Comparison of ENCODE assay signal across 16 mouse cellular contexts in genomic region chr3:58487121-58487520, GRCm38 (mm10). TPM values are rescaled to one million over a fixed set of nuclear protein-coding genes. Genes with fewer than 3 reads are reported as not detected.
A peak's percentile ranks its signal among the peaks of the same experiment; 100 is the strongest.
DNase-seq lines count a peak whose midpoint lies in the region; ATAC-seq and TF ChIP-seq lines count a peak whose summit lies in the region.
"Had no signal": no experiment of that assay in that cellular context is flagged by ENCODE, and none has a peak within 500 bp of the region (broad histone marks: within the 10 kb centered on the region; RNA-seq: fewer than 3 reads in every experiment).

No protein-coding gene starts in this region.

- H3K36me3 ChIP-seq in kidney, postnatal 0 days (ENCODE audit: insufficient read depth, low read length), result no peaks in the 10 kb centered on the region
- H3K36me3 ChIP-seq in MEL (ENCODE audit: control insufficient read depth in 1 of 2, insufficient read depth in 2 of 2, low read length in 2 of 2), result no peaks in the 10 kb centered on the region; a peak in 1 of 4 replicates
- H3K36me3 ChIP-seq in forebrain, embryonic 11.5 days (ENCODE audit: control insufficient read depth, insufficient read depth, low read length), result no peaks in the 10 kb centered on the region
- no peaks in the 10 kb centered on the region for H3K36me3 ChIP-seq in forebrain, embryonic 10.5 days (replicated peaks)
- H3K36me3 ChIP-seq: forebrain, embryonic 15.5 days; heart, embryonic 12.5 days; hindbrain, embryonic 13.5 days; limb, embryonic 10.5 days had no signal

- TF ChIP-seq CTCF in kidney, postnatal 0 days (IDR thresholded peaks at IDR 0.05; ENCODE audit: low read depth), result peak; percentile 19; the same call in 1 of the 2 replicates
- TF ChIP-seq CTCF in MEL (IDR thresholded peaks at IDR 0.05 in 2 of 3, conservative IDR thresholded peaks at IDR 0.05 in 1 of 3; ENCODE audit: control insufficient read depth in 1 of 3, insufficient read depth in 1 of 3, low read depth in 2 of 3, low read length in 3 of 3, poor library complexity in 1 of 3, severe bottlenecking in 1 of 3), result peak; percentile 51 to 54 (median 54)

- H3K79me2 ChIP-seq in MEL (ENCODE audit: control insufficient read depth, insufficient read depth, low read length, poor library complexity), result no peaks in the 10 kb centered on the region

- H3K27me3 ChIP-seq in kidney, postnatal 0 days (ENCODE audit: insufficient read depth, low read length), result no peaks in the 10 kb centered on the region
- no peaks in the 10 kb centered on the region for H3K27me3 ChIP-seq in MEL (ENCODE audit: control insufficient read depth in 1 of 2, insufficient read depth in 2 of 2, low read length in 2 of 2)
- H3K27me3 ChIP-seq in forebrain, embryonic 11.5 days (ENCODE audit: control insufficient read depth, insufficient read depth, low read length), result no peaks in the 10 kb centered on the region
- H3K27me3 ChIP-seq in forebrain, embryonic 10.5 days (ENCODE audit: poor library complexity, severe bottlenecking), result no peaks in the 10 kb centered on the region
- H3K27me3 ChIP-seq: forebrain, embryonic 15.5 days; heart, embryonic 12.5 days; hindbrain, embryonic 13.5 days; megakaryocyte, embryonic 14.5 days had no signal

- H3K4me3 ChIP-seq in kidney, postnatal 0 days (replicated peaks; ENCODE audit: low read depth, low read length), result no peak overlapping the region
- no peak overlapping the region for H3K4me3 ChIP-seq in MEL (ENCODE audit: control insufficient read depth in 1 of 2, insufficient read depth in 1 of 2, low read depth in 2 of 2, low read length in 2 of 2)
- no peak overlapping the region for H3K4me3 ChIP-seq in forebrain, embryonic 11.5 days (ENCODE audit: low read depth, low read length)
- no peak overlapping the region for H3K4me3 ChIP-seq in forebrain, embryonic 10.5 days
- H3K4me3 ChIP-seq: forebrain, embryonic 15.5 days; heart, embryonic 12.5 days; hindbrain, embryonic 13.5 days; limb, embryonic 10.5 days; megakaryocyte, embryonic 14.5 days had no signal

- H3K4me1 ChIP-seq in kidney, postnatal 0 days (replicated peaks; ENCODE audit: insufficient read depth, low read length), result no peaks in the 10 kb centered on the region
- H3K4me1 ChIP-seq in MEL (ENCODE audit: control insufficient read depth in 1 of 2, insufficient read depth in 2 of 2, low read length in 2 of 2), result peaks cover 0 to 2% of the 10 kb centered on the region in 2 experiments; a peak in 1 of 4 replicates
- no peaks in the 10 kb centered on the region for H3K4me1 ChIP-seq in forebrain, embryonic 11.5 days (replicated peaks; ENCODE audit: control insufficient read depth, insufficient read depth, low read length)
- H3K4me1 ChIP-seq in forebrain, embryonic 10.5 days, result no peaks in the 10 kb centered on the region
- H3K4me1 ChIP-seq: forebrain, embryonic 15.5 days; heart, embryonic 12.5 days; hindbrain, embryonic 13.5 days; limb, embryonic 10.5 days had no signal

- WGBS in kidney, postnatal 0 days, result 80% methylated on average over 3 of the region's 3 CpGs
- 75% methylated on average over 3 of the region's 3 CpGs for WGBS in forebrain, embryonic 11.5 days
- 69% methylated on average over 3 of the region's 3 CpGs for WGBS in forebrain, embryonic 10.5 days

- H3K9me3 ChIP-seq in kidney, postnatal 0 days (replicated peaks; ENCODE audit: low read length), result no peaks in the 10 kb centered on the region
- no peaks in the 10 kb centered on the region for H3K9me3 ChIP-seq in MEL (replicated peaks; ENCODE audit: insufficient read depth, low read length)
- H3K9me3 ChIP-seq in forebrain, embryonic 11.5 days (ENCODE audit: control insufficient read depth, low read length), result no peaks in the 10 kb centered on the region
- H3K9me3 ChIP-seq in forebrain, embryonic 10.5 days, result no peaks in the 10 kb centered on the region
- H3K9me3 ChIP-seq: forebrain, embryonic 15.5 days; heart, embryonic 12.5 days; hindbrain, embryonic 13.5 days; limb, embryonic 10.5 days had no signal

- TF ChIP-seq POLR2A in MEL (IDR thresholded peaks at IDR 0.05; ENCODE audit: control insufficient read depth in 1 of 2, insufficient read depth in 1 of 2, low read depth in 1 of 2, low read length in 2 of 2, poor library complexity in 1 of 2), result no peak

- DNase-seq in kidney, postnatal 0 days (ENCODE audit: low spot score), result no peak
- DNase-seq in kidney, adult 11 months, result no peak
- peak; percentile 9 for DNase-seq in CD4-positive helper T cell, adult 2 months (ENCODE audit: low read depth, low spot score)
- peak; percentile 55 for DNase-seq in MEL (ENCODE audit: low read depth, low spot score)
- DNase-seq in forebrain, embryonic 11.5 days (ENCODE audit: low spot score), result no peak
- no peak for DNase-seq in forebrain, embryonic 10.5 days (ENCODE audit: extremely low spot score, low spot score)
- DNase-seq: cerebellum, adult 18-20 months; gastrocnemius, postnatal 36 days; layer of hippocampus, adult 9-11 months; thymus, adult 18-20 months had no signal

- TF ChIP-seq RAD21 in MEL (IDR thresholded peaks at IDR 0.05; ENCODE audit: low read depth, low read length), result peak; percentile 60

- no peak overlapping the region for H3K9ac ChIP-seq in kidney, postnatal 0 days (ENCODE audit: low read depth, low read length)
- H3K9ac ChIP-seq in MEL (ENCODE audit: control insufficient read depth, low read depth, low read length, poor library complexity, severe bottlenecking), result no peak overlapping the region
- no peak overlapping the region for H3K9ac ChIP-seq in forebrain, embryonic 11.5 days (ENCODE audit: low read length)
- H3K9ac ChIP-seq: forebrain, embryonic 15.5 days; heart, embryonic 12.5 days; hindbrain, embryonic 13.5 days had no signal

- no peak overlapping the region for H3K27ac ChIP-seq in kidney, postnatal 0 days
- no peak overlapping the region for H3K27ac ChIP-seq in MEL (ENCODE audit: control insufficient read depth, low read depth, low read length)
- H3K27ac ChIP-seq in forebrain, embryonic 11.5 days (ENCODE audit: low read depth, low read length), result no peak overlapping the region
- no peak overlapping the region for H3K27ac ChIP-seq in forebrain, embryonic 10.5 days
- H3K27ac ChIP-seq: forebrain, embryonic 15.5 days; hindbrain, embryonic 13.5 days; limb, embryonic 10.5 days had no signal

- TF ChIP-seq EP300 in MEL (IDR thresholded peaks at IDR 0.05; ENCODE audit: low read depth in 1 of 2, low read length in 2 of 2), result no peak

- H3K4me2 ChIP-seq in kidney, postnatal 0 days (ENCODE audit: low read length), result no peak overlapping the region
- no peak overlapping the region for H3K4me2 ChIP-seq in forebrain, embryonic 11.5 days (ENCODE audit: low read depth, low read length, severe bottlenecking)
- H3K4me2 ChIP-seq: forebrain, embryonic 15.5 days; heart, embryonic 12.5 days; hindbrain, embryonic 13.5 days had no signal

- no peak for ATAC-seq in kidney, postnatal 0 days (replicated peaks; ENCODE audit: low FRiP score, low read depth)
- ATAC-seq in monocyte, adult 5-6 weeks (replicated peaks; ENCODE audit: insufficient number of reproducible peaks, low FRiP score, low TSS enrichment, poor library complexity, severe bottlenecking), result 0 out of 2 replicates have a peak, but pooled peaks have one; percentile 47
- no peak for ATAC-seq in forebrain, embryonic 11.5 days (replicated peaks; ENCODE audit: low FRiP score)
- ATAC-seq: forebrain, embryonic 15.5 days had no signal

TF ChIP-seq in MEL, 35 proteins besides CTCF, POLR2A, EP300 and RAD21:
- TF ChIP-seq SMC3 (IDR thresholded peaks at IDR 0.05; ENCODE audit: low read depth, low read length) (peak; percentile 39), ETS1 (IDR thresholded peaks at IDR 0.05; ENCODE audit: low read depth, low read length) (no peak)

RNA-seq across cellular contexts. Expression of gene Eif2a, which starts 38.5 kb away (rescaled TPM):
- 51.5 and 55.8 TPM in 2 replicates for polyA plus RNA-seq in kidney, postnatal 0 days (2015; fragmentation: Nextera tagmentation; extraction: Ambion mirVana)
- 70.2 and 79.5 TPM in 2 replicates for total RNA-seq in MEL (2012; rRNA removed)
- polyA plus RNA-seq in MEL (2012; ENCODE audit: insufficient read depth in 1 of 2, insufficient read length in 2 of 2, low read depth in 1 of 2, low replicate concordance in 2 of 2, missing spikeins in 1 of 2), result 100 to 1,000 TPM in 1 of 2 experiments, 10 to 100 TPM in 1; 67.3 to 192 TPM
- total RNA-seq in monocyte, adult 5-6 weeks (2017), result 52.9 to 62.9 TPM (median 60.4 TPM) in 3 replicates
- polyA plus RNA-seq in forebrain, embryonic 11.5 days (2014; fragmentation: Nextera tagmentation; extraction: Ambion mirVana), result 58.9 and 61.9 TPM in 2 replicates
- polyA plus RNA-seq in forebrain, embryonic 10.5 days (2016; fragmentation: Nextera tagmentation; extraction: Ambion mirVana), result 57.0 and 58.1 TPM in 2 replicates

RNA-seq across cellular contexts. Expression of gene Serp1, which starts 38.6 kb away (rescaled TPM):
- 142 and 159 TPM in 2 replicates for polyA plus RNA-seq in kidney, postnatal 0 days (2015; fragmentation: Nextera tagmentation; extraction: Ambion mirVana)
- total RNA-seq in MEL (2012; rRNA removed), result 78.7 and 96.3 TPM in 2 replicates
- 10 to 100 TPM; 80.5 to 83.8 TPM for polyA plus RNA-seq in MEL (2012; ENCODE audit: insufficient read depth in 1 of 2, insufficient read length in 2 of 2, low read depth in 1 of 2, low replicate concordance in 2 of 2, missing spikeins in 1 of 2)
- total RNA-seq in monocyte, adult 5-6 weeks (2017), result 138 to 231 TPM (median 205 TPM) in 3 replicates
- 136 and 140 TPM in 2 replicates for polyA plus RNA-seq in forebrain, embryonic 11.5 days (2014; fragmentation: Nextera tagmentation; extraction: Ambion mirVana)
- 142 and 146 TPM in 2 replicates for polyA plus RNA-seq in forebrain, embryonic 10.5 days (2016; fragmentation: Nextera tagmentation; extraction: Ambion mirVana)

Comparison
In these comparisons a context has a peak if more than half of its experiments do, and no peak if none do; other contexts are left out.
1. DNase-seq: peak in CD4-positive helper T cell, adult 2 months (single experiment) and MEL (single experiment); none in kidney, postnatal 0 days (single experiment), kidney, adult 11 months (single experiment), forebrain, embryonic 11.5 days (single experiment) and forebrain, embryonic 10.5 days (single experiment).